Mouse (Mus musculus): ENCODE results near the gene Ltbp1.

GRCm38 (mm10) chr17:75101994-75102393 is 96.6 kb downstream of the Ltbp1 start:
- no peak for TF ChIP-seq CTCF (IDR thresholded peaks at IDR 0.05; ENCODE audit: extremely low read depth, insufficient read depth, low read length)
- TF ChIP-seq POLR2A (IDR thresholded peaks at IDR 0.05; ENCODE audit: extremely low read depth, insufficient read depth, low read length) = no peak
